Mouse (Mus musculus) heart, postnatal 0 days (tissue): Measurements from ENCODE around the gene Sars2. TPM values are rescaled to one million over a fixed set of nuclear protein-coding genes. Genes with fewer than 3 reads are reported as not detected.

ENCODE experiments used
- ATAC-seq: fragments of 200-750 bp; cut with Nextera tagmentation; 2 replicates; pipeline ENCODE4 v1.8.0; 2017; ENCODE audit warnings: low read depth, moderate number of reproducible peaks, moderate library complexity; ENCODE audit not compliant: insufficient read depth
- DNase-seq: peaks from one replicate; pipeline ENCODE4 v3.0.0-alpha.2; 2016; ENCODE audit warnings: low spot score
- H3K27ac ChIP-seq: fragments of 300-500 bp; sonication (generic); 2 replicates; pipeline ENCODE4 v1.5.1; 2014; ENCODE audit warnings: low read depth, mild to moderate bottlenecking
- H3K27me3 ChIP-seq: fragments of 300-500 bp; sonication (generic); 2 replicates; pipeline ENCODE4 v1.6.1; 2014; ENCODE audit warnings: low read length, mixed read lengths; ENCODE audit not compliant: control insufficient read depth, insufficient read depth
- H3K36me3 ChIP-seq: fragments of 300-500 bp; sonication (generic); replicated peaks from 2 replicates; pipeline ENCODE4 v1.6.1; 2014; ENCODE audit warnings: low read length, mixed read lengths; ENCODE audit not compliant: control insufficient read depth, insufficient read depth
- H3K4me1 ChIP-seq: fragments of 300-500 bp; sonication (generic); 2 replicates; pipeline ENCODE4 v1.6.1; 2014; ENCODE audit warnings: antibody characterized with exemption; ENCODE audit not compliant: control insufficient read depth, insufficient read depth
- H3K4me2 ChIP-seq: fragments of 300-500 bp; sonication (generic); 2 replicates; pipeline ENCODE4 v1.6.1; 2014; ENCODE audit warnings: low read depth, mild to moderate bottlenecking, low read length, moderate library complexity
- H3K4me3 ChIP-seq: fragments of 300-500 bp; sonication (generic); 2 replicates; pipeline ENCODE4 v1.5.1; 2014; ENCODE audit warnings: low read depth, low read length
- H3K9ac ChIP-seq: fragments of 300-500 bp; sonication (generic); replicated peaks from 2 replicates; pipeline ENCODE4 v1.6.1; 2014; ENCODE audit warnings: low read depth, low read length, mixed read lengths
- H3K9me3 ChIP-seq: fragments of 300-500 bp; sonication (generic); replicated peaks from 2 replicates; pipeline ENCODE4 v1.6.1; 2016; ENCODE audit warnings: low read length; ENCODE audit not compliant: control insufficient read depth
- CTCF ChIP-seq: IDR thresholded peaks from 2 replicates; pipeline ENCODE4 v1.5.1; 2016; ENCODE audit warnings: antibody characterized with exemption, control low read depth, low read depth
- EP300 ChIP-seq: IDR thresholded peaks from 2 replicates; pipeline ENCODE4 v1.6.1; 2016; ENCODE audit warnings: antibody characterized with exemption, low read depth
- WGBS: fragments of 180-500 bp; shearing (Covaris S2); extraction: QIAGEN DNeasy Blood & Tissue Kit; methylation state at CpG from one replicate; pipeline ENCODE4 v1.1.7; 2014; 5-methylcytosine and 5-hydroxymethylcytosine counted together
- polyA plus RNA-seq: library from polyadenylated mRNA; unstranded; fragments of >200 nt; fragmentation: Nextera tagmentation; extraction: Ambion mirVana; gene quantifications from 2 replicates; pipeline ENCODE4 v1.2.1, GENCODE M21; 2015
- total RNA-seq: library from RNA; depleted of rRNA; stranded (reverse); fragments of >200 nt; gene quantifications from 2 replicates; pipeline ENCODE4 v1.2.3, GENCODE M21; 2014; ENCODE audit warnings: low replicate concordance

The Sars2 gene
- total and polyA plus RNA-seq, 2 experiments from 2014 or later, result 17.0 to 22.6 TPM

GRCm38 (mm10) chr7:28732341-28733142 lies 9.2 kb upstream of the Sars2 start:
- ATAC-seq (peak; percentile 84), DNase-seq (peak; percentile 45)
- peak overlapping the region; percentile 62 for H3K4me2 ChIP-seq
- peaks cover 14% of the 10 kb centered on the region for H3K36me3 ChIP-seq
- peaks cover 9% of the 10 kb centered on the region for H3K4me1 ChIP-seq
- no peaks in the 10 kb centered on the region for H3K27me3 ChIP-seq
- peak overlapping the region; percentile 32; the same call in 1 of the 2 replicates for H3K9ac ChIP-seq
- TF ChIP-seq EP300, result no peak
- TF ChIP-seq CTCF, result no peak
- WGBS, result 6% methylated on average over 58 of the region's 58 CpGs
- H3K27ac ChIP-seq, result no peak overlapping the region
- H3K9me3 ChIP-seq, result peaks cover 12% of the 10 kb centered on the region
- peak overlapping the region; percentile 42 for H3K4me3 ChIP-seq

- Histone ChIP-seq H3K4me2 (peak overlapping the region; percentile 62), H3K4me3 (peak overlapping the region; percentile 42; the same call in 1 of the 2 replicates), H3K4me1 (peaks cover 9% of the 10 kb centered on the region), H3K36me3 (peaks cover 15% of the 10 kb centered on the region), H3K9ac (no peak overlapping the region), H3K9me3 (peaks cover 12% of the 10 kb centered on the region), H3K27me3 (no peaks in the 10 kb centered on the region), H3K27ac (no peak overlapping the region)
- DNase-seq (no peak), ATAC-seq (0 out of 2 replicates have a peak, but pooled peaks have one; percentile 2)
- 26% methylated on average over 11 of the region's 11 CpGs for WGBS
- TF ChIP-seq CTCF, result no peak
- no peak for TF ChIP-seq EP300
These were observed 8.6 kb upstream of the Sars2 start for GRCm38 (mm10) chr7:28733211-28733610.

GRCm38 (mm10) chr7:28735701-28736100 lies 6.1 kb upstream of the Sars2 start:
- no peak overlapping the region for H3K4me3 ChIP-seq
- 81% methylated on average over 6 of the region's 6 CpGs for WGBS
- H3K4me2 ChIP-seq, result no peak overlapping the region
- H3K27me3 ChIP-seq, result no peaks in the 10 kb centered on the region
- DNase-seq, result no peak
- no peak overlapping the region for H3K9ac ChIP-seq
- H3K36me3 ChIP-seq, result peaks cover 19% of the 10 kb centered on the region
- H3K4me1 ChIP-seq, result peaks cover 10% of the 10 kb centered on the region
- H3K27ac ChIP-seq, result no peak overlapping the region
- TF ChIP-seq EP300 (no peak), CTCF (no peak)
- no peak for ATAC-seq
- H3K9me3 ChIP-seq, result peaks cover 12% of the 10 kb centered on the region

GRCm38 (mm10) chr7:28739829-28740228 lies 2.0 kb upstream of the Sars2 start:
- DNase-seq (no peak), ATAC-seq (no peak)
- Histone ChIP-seq H3K9me3 (no peaks in the 10 kb centered on the region), H3K36me3 (peaks cover 19% of the 10 kb centered on the region), H3K4me1 (peaks cover 13% of the 10 kb centered on the region), H3K4me3 (no peak overlapping the region), H3K4me2 (no peak overlapping the region), H3K27me3 (no peaks in the 10 kb centered on the region), H3K27ac (no peak overlapping the region), H3K9ac (no peak overlapping the region)
- WGBS, result 96% methylated on average over 21 of the region's 21 CpGs
- TF ChIP-seq EP300 (no peak), CTCF (no peak)

- H3K9me3 ChIP-seq, result no peaks in the 10 kb centered on the region
- no peak for TF ChIP-seq CTCF
- TF ChIP-seq EP300, result no peak
- H3K36me3 ChIP-seq, result peaks cover 28% of the 10 kb centered on the region
- whole genome bisulfite sequencing, result 26% methylated on average over 9 of the region's 9 CpGs
- H3K4me2 ChIP-seq, result peak overlapping the region; percentile 96
- peak overlapping the region; percentile 94 for H3K27ac ChIP-seq
- no peaks in the 10 kb centered on the region for H3K27me3 ChIP-seq
- H3K4me1 ChIP-seq, result peaks cover 13% of the 10 kb centered on the region
- DNase-seq, result no peak
- peak overlapping the region; percentile 80 for H3K9ac ChIP-seq
- peak overlapping the region; percentile 93 for H3K4me3 ChIP-seq
- ATAC-seq, result no peak
These were observed 843 bp upstream of the Sars2 start for GRCm38 (mm10) chr7:28740949-28741348.

- peak overlapping the region; percentile 94 for H3K27ac ChIP-seq
- peak overlapping the region; percentile 93 for H3K4me3 ChIP-seq
- 1% methylated on average over 13 of the region's 13 CpGs for WGBS
- no peaks in the 10 kb centered on the region for H3K9me3 ChIP-seq
- H3K27me3 ChIP-seq, result no peaks in the 10 kb centered on the region
- no peak for DNase-seq
- no peak for TF ChIP-seq CTCF
- no peak for TF ChIP-seq EP300
- peaks cover 29% of the 10 kb centered on the region for H3K36me3 ChIP-seq
- H3K4me1 ChIP-seq, result peaks cover 13% of the 10 kb centered on the region
- 0 out of 2 replicates have a peak, but pooled peaks have one; percentile 8 for ATAC-seq
- peak overlapping the region; percentile 80 for H3K9ac ChIP-seq
- H3K4me2 ChIP-seq, result peak overlapping the region; percentile 96
These were observed 454 bp upstream of the Sars2 start for GRCm38 (mm10) chr7:28741368-28741708.
